Mouse (Mus musculus) ES-E14 (cell line): ENCODE data around the gene Bhlhe40.

Source experiments
- HCFC1 ChIP-seq: IDR thresholded peaks from 2 replicates; pipeline ENCODE4 v1.6.1; 2012; ENCODE audit warnings: low read length, inconsistent platforms, borderline replicate concordance; ENCODE audit not compliant: insufficient read depth
- ZC3H11A ChIP-seq: IDR thresholded peaks from 2 replicates; pipeline ENCODE4 v1.6.1; 2012; ENCODE audit warnings: low read depth, mild to moderate bottlenecking, inconsistent platforms, low read length, borderline replicate concordance
- ZNF384 ChIP-seq: IDR thresholded peaks from 2 replicates; pipeline ENCODE4 v1.6.1; 2012; ENCODE audit warnings: low read depth, low read length, inconsistent platforms

DNA sequence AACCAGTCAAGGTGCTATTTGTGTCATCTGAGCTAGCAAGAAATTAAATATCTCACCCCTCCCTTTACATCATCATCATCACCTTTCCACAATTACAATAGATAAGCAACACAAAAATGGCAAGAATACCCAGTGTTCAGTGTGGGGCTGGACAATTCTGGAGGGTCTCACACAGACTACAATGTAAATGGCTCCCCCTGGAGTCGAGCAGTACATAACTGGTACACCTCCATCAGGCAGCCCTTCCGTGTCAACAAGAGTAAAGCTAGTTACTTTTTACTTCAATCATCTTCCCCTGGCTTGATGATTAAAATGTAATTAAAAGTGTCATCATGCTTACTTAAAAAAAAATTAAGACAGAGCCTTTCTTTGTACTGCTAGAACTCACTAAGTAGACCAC lies 4.6 kb upstream of the Bhlhe40 start:
- TF ChIP-seq ZNF384 (no peak), ZC3H11A (0 out of 2 replicates have a peak, but pooled peaks have one; percentile 34), HCFC1 (no peak)
